Mouse (Mus musculus) monocyte, adult 2 months (primary cell): ENCODE measurements around the gene Ddx6.
"Not testable (repeated sequence)": the region's sequence is repeated elsewhere in the genome, so short reads cannot be mapped to it uniquely, and the experiment has no call there.

Source experiments
- DNase-seq, 2 experiments: peaks; one replicate each; pipeline ENCODE4 v3.0.0; 2022; ENCODE audit warnings: low spot score in 2 of 2, low read depth in 1 of 2

The Ddx6 gene

GRCm38 (mm10) chr9:44640028-44640427, 35.3 kb downstream of the Ddx6 start:
- not testable (repeated sequence) for DNase-seq

GRCm38 (mm10) chr9:44640646-44641357, 36.1 kb downstream of the Ddx6 start:
- no peak for DNase-seq

- DNase-seq, result no peak
Measured at GRCm38 (mm10) chr9:44641616-44642015, 36.9 kb downstream of the Ddx6 start.

GRCm38 (mm10) chr9:44643103-44643502, 38.4 kb downstream of the Ddx6 start:
- DNase-seq, result no peak

GRCm38 (mm10) chr9:44644186-44644585, 39.5 kb downstream of the Ddx6 start:
- DNase-seq, result no peak

- DNase-seq, result no peak
Measured at GRCm38 (mm10) chr9:44645481-44645880, 40.8 kb downstream of the Ddx6 start.

- peak in 1 of 2 experiments; percentile 30 for DNase-seq
Measured at GRCm38 (mm10) chr9:44645924-44646323, 41.2 kb downstream of the Ddx6 start.

GRCm38 (mm10) chr9:44646366-44646765, 41.7 kb downstream of the Ddx6 start:
- no peak for DNase-seq

- DNase-seq, result no peak
Measured at GRCm38 (mm10) chr9:44647026-44647425, 42.3 kb downstream of the Ddx6 start.

GRCm38 (mm10) chr9:44647656-44648055, 43.0 kb downstream of the Ddx6 start:
- DNase-seq, result no peak

GRCm38 (mm10) chr9:44648881-44649281, 44.2 kb downstream of the Ddx6 start:
- no peak for DNase-seq

GRCm38 (mm10) chr9:44652027-44652426, 47.3 kb downstream of the Ddx6 start:
- peak in 1 of 2 experiments; percentile 45 for DNase-seq

GRCm38 (mm10) chr9:44653896-44654295, 49.2 kb downstream of the Ddx6 start:
- no peak for DNase-seq

- no peak for DNase-seq
Measured at GRCm38 (mm10) chr9:44655098-44656066, 50.7 kb downstream of the Ddx6 start.

- DNase-seq, result no peak
Measured at GRCm38 (mm10) chr9:44663706-44664105, 59.0 kb downstream of the Ddx6 start.

- no peak for DNase-seq
Measured at GRCm38 (mm10) chr9:44671416-44671815, 66.7 kb downstream of the Ddx6 start.

- no peak for DNase-seq
Measured at GRCm38 (mm10) chr9:44672291-44672865, 67.7 kb downstream of the Ddx6 start.

GRCm38 (mm10) chr9:44673005-44673404, 68.3 kb downstream of the Ddx6 start, which contains the start of gene Treh:
Gene Treh, plus strand, starts transcription at chr9:44673233.
- no peak for DNase-seq

GRCm38 (mm10) chr9:44678288-44678871, 73.7 kb downstream of the Ddx6 start:
- DNase-seq, result no peak

- no peak for DNase-seq
Measured at GRCm38 (mm10) chr9:44679565-44679964, 74.9 kb downstream of the Ddx6 start.

GRCm38 (mm10) chr9:44683046-44683445, 78.4 kb downstream of the Ddx6 start:
- no peak for DNase-seq
